Mouse (Mus musculus): Measurements from ENCODE around the gene Acp4. TPM values are rescaled to one million over a fixed set of nuclear protein-coding genes. Genes with fewer than 3 reads are reported as not detected.
"Not testable (repeated sequence)": the region's sequence is repeated elsewhere in the genome, so short reads cannot be mapped to it uniquely, and the experiment has no call there.

The Acp4 gene
- polyA plus RNA-seq, 2 experiments from 2014 or later: not detected

- ATAC-seq: peak; percentile 83
Measured at GRCm38 (mm10) chr7:44262791-44263643, 5.8 kb upstream of the Acp4 start.

GRCm38 (mm10) chr7:44261147-44261546 is 4.0 kb upstream of the Acp4 start, which contains the start of gene Gm15517:
Gene Gm15517, plus strand, starts transcription at chr7:44261447.
- no peak for ATAC-seq

GRCm38 (mm10) chr7:44260410-44260809 is 3.2 kb upstream of the Acp4 start:
- no peak for ATAC-seq

- ATAC-seq: no peak
Measured at GRCm38 (mm10) chr7:44254930-44255329, 2.2 kb downstream of the Acp4 start.

- no peak for ATAC-seq
Measured at GRCm38 (mm10) chr7:44253023-44253616, 4.1 kb downstream of the Acp4 start.

GRCm38 (mm10) chr7:44250732-44251275 is 6.4 kb downstream of the Acp4 start:
- not testable (repeated sequence) for ATAC-seq

- no peak for ATAC-seq
Measured at GRCm38 (mm10) chr7:44249248-44249647, 7.9 kb downstream of the Acp4 start.

- no peak for ATAC-seq
Measured at GRCm38 (mm10) chr7:44247971-44248370, 9.2 kb downstream of the Acp4 start.

- ATAC-seq: peak; percentile 44
Measured at GRCm38 (mm10) chr7:44246984-44247470, 10.2 kb downstream of the Acp4 start.

- peak; percentile 79 for ATAC-seq
Measured at GRCm38 (mm10) chr7:44246055-44246983, 10.9 kb downstream of the Acp4 start, which contains the start of the genes 1700028J19Rik and 2410002F23Rik. Gene 1700028J19Rik, minus strand, starts transcription at chr7:44246695. Gene 2410002F23Rik, plus strand, starts transcription at chr7:44246722.

GRCm38 (mm10) chr7:44244080-44244479 is 13.1 kb downstream of the Acp4 start:
- ATAC-seq: no peak

- no peak for ATAC-seq
Measured at GRCm38 (mm10) chr7:44241163-44241562, 16.0 kb downstream of the Acp4 start.

- ATAC-seq: no peak
Measured at GRCm38 (mm10) chr7:44240712-44241111, 16.5 kb downstream of the Acp4 start.

- ATAC-seq: no peak
Measured at GRCm38 (mm10) chr7:44239913-44240312, 17.3 kb downstream of the Acp4 start.

- ATAC-seq: no peak
Measured at GRCm38 (mm10) chr7:44235909-44236308, 21.3 kb downstream of the Acp4 start, which contains the start of gene Gm36864. Gene Gm36864, plus strand, starts transcription at chr7:44236177.

- ATAC-seq: no peak
Measured at GRCm38 (mm10) chr7:44225076-44225475, 32.1 kb downstream of the Acp4 start, which contains the start of gene Klk1. Gene Klk1, plus strand, starts transcription at chr7:44225360.

- not testable (repeated sequence) for ATAC-seq
Measured at GRCm38 (mm10) chr7:44222335-44222734, 34.8 kb downstream of the Acp4 start.

- ATAC-seq: not testable (repeated sequence)
Measured at GRCm38 (mm10) chr7:44221601-44222000, 35.6 kb downstream of the Acp4 start.

GRCm38 (mm10) chr7:44215645-44216044 is 41.5 kb downstream of the Acp4 start, which contains the start of gene Klk1b5:
Gene Klk1b5, plus strand, starts transcription at chr7:44215945.
- no peak for ATAC-seq

- ATAC-seq: no peak
Measured at GRCm38 (mm10) chr7:44208307-44208706, 48.9 kb downstream of the Acp4 start.

- not testable (repeated sequence) for ATAC-seq
Measured at GRCm38 (mm10) chr7:44207135-44207534, 50.0 kb downstream of the Acp4 start, which contains the start of gene Klk1b4. Gene Klk1b4, plus strand, starts transcription at chr7:44207435.
